ENCODE assay signal across 15 mouse cellular contexts in the genomic region with DNA sequence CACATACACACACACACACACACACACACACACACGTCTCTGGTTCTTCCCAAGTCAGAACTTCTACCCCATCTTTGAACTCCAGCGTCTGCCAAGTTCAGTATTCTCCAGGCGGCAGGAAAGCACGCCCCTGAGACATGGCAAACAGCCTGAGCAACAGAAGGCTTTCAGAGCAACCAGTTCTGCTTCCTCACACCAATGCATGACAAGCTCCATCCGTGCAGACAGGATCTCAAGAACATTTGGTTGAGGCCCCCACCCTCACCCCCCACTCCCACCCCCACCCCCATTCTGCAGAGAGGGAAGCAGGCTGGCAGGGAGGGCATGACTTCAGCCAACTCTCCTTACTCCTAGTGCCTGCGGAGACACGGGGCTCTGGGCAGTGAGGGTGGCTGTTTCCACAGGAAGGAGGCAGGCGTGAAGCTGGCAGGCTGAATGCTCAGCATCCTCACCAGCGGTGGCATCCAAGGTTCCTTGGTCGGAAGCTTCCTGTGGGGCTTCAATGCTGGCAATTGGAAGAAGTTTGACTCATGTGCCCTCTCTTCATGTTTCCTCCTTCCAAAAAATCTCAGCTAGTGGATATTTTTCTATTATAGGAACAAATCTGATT. TPM values are rescaled to one million over a fixed set of nuclear protein-coding genes. Genes with fewer than 3 reads are reported as not detected.
DNase-seq lines count a peak whose midpoint lies in the region; ATAC-seq and TF ChIP-seq lines count a peak whose summit lies in the region.
"Had no signal": no experiment of that assay in that cellular context is flagged by ENCODE, and none has a peak within 500 bp of the region (broad histone marks: within the 10 kb centered on the region; RNA-seq: fewer than 3 reads in every experiment).

No protein-coding gene starts in this region.

- TF ChIP-seq CTCF in forebrain, postnatal 0 days (IDR thresholded peaks at IDR 0.05; ENCODE audit: low read depth) = no peak

- H3K4me3 ChIP-seq in forebrain, postnatal 0 days (ENCODE audit: low read depth, low read length) = no peak overlapping the region
- no peak overlapping the region for H3K4me3 ChIP-seq in forebrain, embryonic 12.5 days (replicated peaks)
- H3K4me3 ChIP-seq in hindbrain, embryonic 10.5 days = no peak overlapping the region
- H3K4me3 ChIP-seq: forebrain, embryonic 10.5 days had no signal

- no peak overlapping the region for H3K9ac ChIP-seq in forebrain, postnatal 0 days
- no peak overlapping the region for H3K9ac ChIP-seq in forebrain, embryonic 12.5 days

- no peaks in the 10 kb centered on the region for H3K36me3 ChIP-seq in forebrain, postnatal 0 days (ENCODE audit: insufficient read depth)
- H3K36me3 ChIP-seq in forebrain, embryonic 12.5 days (replicated peaks) = no peaks in the 10 kb centered on the region
- H3K36me3 ChIP-seq in hindbrain, embryonic 10.5 days = no peaks in the 10 kb centered on the region
- H3K36me3 ChIP-seq: forebrain, embryonic 10.5 days had no signal

- WGBS in forebrain, postnatal 0 days = 57% methylated on average over 10 of the region's 10 CpGs
- WGBS in forebrain, embryonic 12.5 days = 86% methylated on average over 10 of the region's 10 CpGs
- WGBS in hindbrain, embryonic 10.5 days = 84% methylated on average over 10 of the region's 10 CpGs

- H3K9me3 ChIP-seq in forebrain, postnatal 0 days (ENCODE audit: low read length) = no peaks in the 10 kb centered on the region
- H3K9me3 ChIP-seq in forebrain, embryonic 12.5 days = no peaks in the 10 kb centered on the region
- no peaks in the 10 kb centered on the region for H3K9me3 ChIP-seq in hindbrain, embryonic 10.5 days
- H3K9me3 ChIP-seq: forebrain, embryonic 10.5 days had no signal

- ATAC-seq in forebrain, postnatal 0 days = peak; percentile 86
- no peak for ATAC-seq in forebrain, embryonic 12.5 days (ENCODE audit: low FRiP score)
- ATAC-seq in megakaryocyte-erythroid progenitor cell, adult 5-6 weeks (replicated peaks; ENCODE audit: low FRiP score, low TSS enrichment, poor library complexity, severe bottlenecking) = no peak

- H3K27me3 ChIP-seq in forebrain, postnatal 0 days (ENCODE audit: insufficient read depth, low read length) = no peaks in the 10 kb centered on the region
- H3K27me3 ChIP-seq in forebrain, embryonic 12.5 days = no peaks in the 10 kb centered on the region
- H3K27me3 ChIP-seq in hindbrain, embryonic 10.5 days (ENCODE audit: insufficient read depth, poor library complexity, severe bottlenecking) = no peaks in the 10 kb centered on the region

- no peak overlapping the region for H3K27ac ChIP-seq in forebrain, postnatal 0 days (ENCODE audit: low read depth, low read length)
- H3K27ac ChIP-seq in forebrain, embryonic 12.5 days = no peak overlapping the region
- no peak overlapping the region for H3K27ac ChIP-seq in hindbrain, embryonic 10.5 days
- H3K27ac ChIP-seq: forebrain, embryonic 10.5 days had no signal

- no peaks in the 10 kb centered on the region for H3K4me1 ChIP-seq in forebrain, postnatal 0 days (ENCODE audit: insufficient read depth)
- no peaks in the 10 kb centered on the region for H3K4me1 ChIP-seq in forebrain, embryonic 12.5 days
- peaks cover 3% of the 10 kb centered on the region for H3K4me1 ChIP-seq in hindbrain, embryonic 10.5 days (replicated peaks)

- DNase-seq in forebrain, postnatal 0 days = peak; percentile 73
- peak; percentile 25 to 50 for DNase-seq in right cerebral cortex, adult 2 months (ENCODE audit: low spot score in 2 of 2)
- DNase-seq in right cerebral cortex, postnatal 14 days = no peak
- DNase-seq in layer of hippocampus, postnatal 36 days = peak; percentile 58 to 60
- no peak for DNase-seq in hindbrain, embryonic 10.5 days (ENCODE audit: low spot score)
- no peak for DNase-seq in lung, postnatal 4 days
- DNase-seq: heart, adult 18-20 months; kidney, adult 9 months; lung, adult 18-20 months; retina, postnatal 1 day; thymus, postnatal 36 days had no signal

- H3K4me2 ChIP-seq in forebrain, postnatal 0 days (ENCODE audit: low read depth) = no peak overlapping the region
- no peak overlapping the region for H3K4me2 ChIP-seq in forebrain, embryonic 12.5 days
- H3K4me2 ChIP-seq: midbrain, embryonic 11.5 days had no signal

RNA-seq across cellular contexts. Expression of a gene that starts 46.9 kb away (rescaled TPM):
- total RNA-seq in forebrain, postnatal 0 days (2014; rRNA removed) = 1.5 and 2.2 TPM in 2 replicates
- polyA plus RNA-seq in forebrain, postnatal 0 days (2015; fragmentation: Nextera tagmentation; extraction: Ambion mirVana) = 0.48 and 0.62 TPM in 2 replicates
- 3.6 and 4.0 TPM in 2 replicates for polyA plus RNA-seq in forebrain, embryonic 12.5 days (2016; fragmentation: Nextera tagmentation; extraction: Ambion mirVana)
- 1 to 10 TPM; 3.8 to 3.9 TPM for total RNA-seq in layer of hippocampus, postnatal 36 days (2021)
- total RNA-seq in megakaryocyte-erythroid progenitor cell, adult 5-6 weeks (2014; fragmentation: Nextera tagmentation) = not detected in 2 replicates
- not detected in 2 replicates for total RNA-seq in megakaryocyte-erythroid progenitor cell, adult 5-6 weeks (2017)
- polyA plus RNA-seq in hindbrain, embryonic 10.5 days (2016; fragmentation: Nextera tagmentation; extraction: Ambion mirVana) = 2.3 and 3.0 TPM in 2 replicates

Comparison
In these comparisons a context has a peak if more than half of its experiments do, and no peak if none do; other contexts are left out.
1. DNase-seq: peak in forebrain, postnatal 0 days (single experiment), right cerebral cortex, adult 2 months (2 of 2) and layer of hippocampus, postnatal 36 days (2 of 2); none in right cerebral cortex, postnatal 14 days (single experiment), hindbrain, embryonic 10.5 days (single experiment) and lung, postnatal 4 days (0 of 2).